Mouse (Mus musculus): Measurements from ENCODE around the gene Ptprk. TPM values are rescaled to one million over a fixed set of nuclear protein-coding genes. Genes with fewer than 3 reads are reported as not detected.

Ptprk gene
- polyA plus RNA-seq, 1 experiment from 2014 or later: 41.9 TPM

DNA sequence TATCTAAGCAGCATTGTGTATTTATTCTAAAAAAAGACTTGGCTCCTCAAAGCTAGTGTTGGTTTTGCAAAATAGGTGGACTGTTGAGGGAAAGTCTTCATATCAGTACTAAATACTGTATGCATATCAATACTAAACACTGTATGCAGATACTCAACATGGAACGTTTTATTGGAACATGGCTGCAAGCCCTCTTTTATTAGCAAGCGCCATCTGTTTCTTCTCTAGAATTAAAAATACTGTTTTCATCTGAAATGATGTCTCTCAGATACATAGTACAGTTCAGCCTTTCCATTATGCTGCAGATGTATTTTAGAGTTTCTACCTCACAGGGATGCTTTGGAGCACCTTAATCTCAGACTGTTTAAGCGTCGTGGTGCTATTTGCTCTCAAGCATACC is 49.3 kb downstream of the Ptprk start:
- Histone ChIP-seq H3K27ac (ENCODE audit: low read depth) (no peak overlapping the region), H3K9me3 (ENCODE audit: control insufficient read depth, low read length) (no peaks in the 10 kb centered on the region), H3K9ac (ENCODE audit: low read length) (no peak overlapping the region), H3K4me3 (ENCODE audit: low read depth, low read length) (no peak overlapping the region), H3K4me1 (replicated peaks; ENCODE audit: control insufficient read depth, insufficient read depth, low read length) (peaks cover 9% of the 10 kb centered on the region), H3K4me2 (ENCODE audit: low read length) (no peak overlapping the region), H3K27me3 (replicated peaks; ENCODE audit: control insufficient read depth, insufficient read depth, low read length) (no peaks in the 10 kb centered on the region), H3K36me3 (ENCODE audit: control insufficient read depth, insufficient read depth, low read length) (no peaks in the 10 kb centered on the region)
- WGBS: 84% methylated on average over 4 of the region's 4 CpGs
- DNase-seq (ENCODE audit: low spot score): no peak
- no peak for ATAC-seq (replicated peaks; ENCODE audit: low FRiP score, low TSS enrichment, low read depth)

DNA sequence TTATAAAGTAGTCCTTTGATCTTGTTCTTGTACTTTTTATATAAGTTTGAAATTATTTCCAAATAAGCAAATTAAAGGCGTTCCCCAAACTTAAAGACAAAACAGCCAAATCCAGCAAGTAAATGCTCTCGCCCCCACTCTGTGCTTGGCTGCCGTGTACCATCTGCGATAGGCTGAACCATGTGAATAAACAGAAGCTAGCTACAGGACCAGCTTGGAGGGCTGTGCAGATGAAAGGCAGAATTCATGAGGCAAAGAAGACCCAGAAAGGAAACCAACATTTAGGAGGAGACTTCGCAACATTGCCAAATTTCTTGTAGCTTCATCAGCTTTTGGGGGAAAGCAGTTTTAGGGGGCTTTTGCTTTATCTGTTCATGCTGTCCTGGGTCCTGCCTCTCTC is 53.4 kb downstream of the Ptprk start:
- H3K9ac ChIP-seq (ENCODE audit: low read length): no peak overlapping the region
- H3K36me3 ChIP-seq (ENCODE audit: control insufficient read depth, insufficient read depth, low read length): no peaks in the 10 kb centered on the region
- no peaks in the 10 kb centered on the region for H3K27me3 ChIP-seq (replicated peaks; ENCODE audit: control insufficient read depth, insufficient read depth, low read length)
- ATAC-seq (replicated peaks; ENCODE audit: low FRiP score, low TSS enrichment, low read depth) (no peak), DNase-seq (ENCODE audit: low spot score) (no peak)
- WGBS: 78% methylated on average over 5 of the region's 5 CpGs
- H3K9me3 ChIP-seq (ENCODE audit: control insufficient read depth, low read length): no peaks in the 10 kb centered on the region
- H3K27ac ChIP-seq (ENCODE audit: low read depth): no peak overlapping the region
- H3K4me2 ChIP-seq (ENCODE audit: low read length): no peak overlapping the region
- H3K4me3 ChIP-seq (ENCODE audit: low read depth, low read length): no peak overlapping the region
- peaks cover 9% of the 10 kb centered on the region for H3K4me1 ChIP-seq (replicated peaks; ENCODE audit: control insufficient read depth, insufficient read depth, low read length)

DNA sequence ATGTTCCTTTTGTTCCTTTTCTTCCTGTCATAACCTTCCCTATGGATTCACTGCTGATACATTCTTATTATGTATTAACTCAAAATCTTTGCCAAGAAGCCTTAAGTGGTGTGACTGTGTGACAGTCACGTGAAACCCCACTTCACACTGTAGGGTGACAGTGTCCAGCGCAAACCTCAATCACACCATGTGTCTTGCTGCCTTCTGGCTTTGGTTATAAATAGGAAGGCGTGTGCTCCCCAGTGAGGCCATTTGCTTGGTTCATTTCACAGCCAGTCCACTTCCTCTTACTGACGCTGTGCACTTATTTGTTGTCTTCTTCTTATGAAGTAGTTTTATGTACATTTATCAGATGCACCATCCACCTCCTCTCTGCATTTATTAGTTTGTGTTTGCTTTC is 53.8 kb downstream of the Ptprk start:
- peaks cover 9% of the 10 kb centered on the region for H3K4me1 ChIP-seq (replicated peaks; ENCODE audit: control insufficient read depth, insufficient read depth, low read length)
- no peak for DNase-seq (ENCODE audit: low spot score)
- H3K36me3 ChIP-seq (ENCODE audit: control insufficient read depth, insufficient read depth, low read length): no peaks in the 10 kb centered on the region
- H3K4me3 ChIP-seq (ENCODE audit: low read depth, low read length): no peak overlapping the region
- WGBS: 72% methylated on average over 4 of the region's 4 CpGs
- no peaks in the 10 kb centered on the region for H3K27me3 ChIP-seq (replicated peaks; ENCODE audit: control insufficient read depth, insufficient read depth, low read length)
- no peaks in the 10 kb centered on the region for H3K9me3 ChIP-seq (ENCODE audit: control insufficient read depth, low read length)
- ATAC-seq (replicated peaks; ENCODE audit: low FRiP score, low TSS enrichment, low read depth): no peak
- no peak overlapping the region for H3K27ac ChIP-seq (ENCODE audit: low read depth)
- no peak overlapping the region for H3K4me2 ChIP-seq (ENCODE audit: low read length)
- no peak overlapping the region for H3K9ac ChIP-seq (ENCODE audit: low read length)

DNA sequence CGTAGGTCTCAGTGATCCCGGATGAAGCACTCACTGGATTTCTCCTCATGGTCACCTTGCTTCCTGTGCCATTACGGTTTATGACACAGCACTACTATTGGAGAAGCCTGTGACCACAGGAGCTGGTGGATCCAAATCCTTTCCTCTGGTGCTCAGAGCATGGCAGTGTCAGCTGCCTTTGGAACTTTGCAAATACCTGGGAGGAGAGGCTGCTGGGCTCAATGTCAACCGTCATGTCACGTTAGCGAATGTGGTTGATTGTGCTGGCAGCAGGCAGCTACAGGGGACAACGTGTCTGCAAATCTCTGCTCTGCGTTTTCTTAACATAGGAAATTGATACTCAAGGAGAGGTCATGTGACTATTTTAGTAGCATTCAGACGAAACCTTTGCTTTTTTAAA is 55.8 kb downstream of the Ptprk start:
- Histone ChIP-seq H3K4me3 (ENCODE audit: low read depth, low read length) (no peak overlapping the region), H3K36me3 (ENCODE audit: control insufficient read depth, insufficient read depth, low read length) (no peaks in the 10 kb centered on the region), H3K27ac (ENCODE audit: low read depth) (no peak overlapping the region), H3K4me1 (replicated peaks; ENCODE audit: control insufficient read depth, insufficient read depth, low read length) (peaks cover 9% of the 10 kb centered on the region), H3K9ac (ENCODE audit: low read length) (no peak overlapping the region), H3K9me3 (ENCODE audit: control insufficient read depth, low read length) (no peaks in the 10 kb centered on the region), H3K27me3 (replicated peaks; ENCODE audit: control insufficient read depth, insufficient read depth, low read length) (no peaks in the 10 kb centered on the region), H3K4me2 (ENCODE audit: low read length) (no peak overlapping the region)
- DNase-seq (ENCODE audit: low spot score): no peak
- ATAC-seq (replicated peaks; ENCODE audit: low FRiP score, low TSS enrichment, low read depth): no peak
- WGBS: 82% methylated on average over 9 of the region's 9 CpGs

DNA sequence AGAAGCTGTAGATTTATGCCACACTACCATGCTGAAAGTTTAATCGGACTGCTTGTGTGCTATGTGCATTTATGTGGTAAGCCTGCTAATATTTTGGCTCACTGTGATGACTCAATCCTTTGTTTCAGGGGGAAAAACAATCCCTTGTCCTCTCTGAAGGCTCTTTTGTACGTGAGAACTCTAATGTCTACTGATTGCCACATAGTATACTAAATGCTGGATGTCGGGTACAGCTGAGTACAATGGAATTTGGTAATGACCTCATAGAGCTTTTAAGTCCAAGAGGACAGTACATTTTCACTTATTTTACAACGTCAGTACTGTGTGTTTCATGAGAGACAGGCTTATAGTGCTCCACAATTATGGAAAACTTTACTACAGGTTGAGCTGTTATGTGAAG is 59.1 kb downstream of the Ptprk start:
- no peak for ATAC-seq (replicated peaks; ENCODE audit: low FRiP score, low TSS enrichment, low read depth)
- 85% methylated on average over 4 of the region's 4 CpGs for WGBS

DNA sequence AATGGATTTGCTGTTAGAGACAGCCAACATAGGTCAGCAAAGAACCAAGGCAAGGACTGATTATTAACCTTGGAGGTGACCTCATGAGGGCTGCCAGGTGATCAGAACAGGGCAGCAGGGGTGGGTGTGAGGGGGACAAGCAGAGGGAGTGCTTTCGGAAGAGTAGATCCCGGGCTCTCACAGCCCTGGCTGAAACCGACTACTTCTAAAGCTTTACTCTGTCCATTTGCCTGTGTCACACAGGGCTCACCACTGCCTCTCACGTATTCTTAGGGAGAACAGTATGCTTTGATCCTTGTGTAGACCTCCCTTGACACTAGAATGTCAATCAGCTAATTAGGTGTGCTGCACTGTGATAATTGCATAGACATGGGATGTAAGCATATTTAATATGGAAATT is 63.8 kb downstream of the Ptprk start:
- DNase-seq (ENCODE audit: low spot score) (no peak), ATAC-seq (replicated peaks; ENCODE audit: low FRiP score, low TSS enrichment, low read depth) (no peak)
- Histone ChIP-seq H3K9ac (ENCODE audit: low read length) (no peak overlapping the region), H3K4me1 (replicated peaks; ENCODE audit: control insufficient read depth, insufficient read depth, low read length) (no peaks in the 10 kb centered on the region), H3K4me2 (ENCODE audit: low read length) (no peak overlapping the region), H3K27ac (ENCODE audit: low read depth) (no peak overlapping the region), H3K4me3 (ENCODE audit: low read depth, low read length) (no peak overlapping the region), H3K27me3 (replicated peaks; ENCODE audit: control insufficient read depth, insufficient read depth, low read length) (no peaks in the 10 kb centered on the region), H3K36me3 (ENCODE audit: control insufficient read depth, insufficient read depth, low read length) (no peaks in the 10 kb centered on the region), H3K9me3 (ENCODE audit: control insufficient read depth, low read length) (no peaks in the 10 kb centered on the region)
- WGBS: 64% methylated on average over 4 of the region's 4 CpGs

More for the DNA sequence above, 59.1 kb downstream of the Ptprk start:
- Histone ChIP-seq H3K36me3 (ENCODE audit: control insufficient read depth, insufficient read depth, low read length) (no peaks in the 10 kb centered on the region), H3K9ac (ENCODE audit: low read length) (no peak overlapping the region), H3K4me3 (ENCODE audit: low read depth, low read length) (no peak overlapping the region), H3K4me1 (replicated peaks; ENCODE audit: control insufficient read depth, insufficient read depth, low read length) (0 out of 2 replicates have a peak, but pooled peaks cover 1% of the 10 kb centered on the region), H3K27me3 (replicated peaks; ENCODE audit: control insufficient read depth, insufficient read depth, low read length) (no peaks in the 10 kb centered on the region), H3K9me3 (ENCODE audit: control insufficient read depth, low read length) (no peaks in the 10 kb centered on the region), H3K27ac (ENCODE audit: low read depth) (no peak overlapping the region), H3K4me2 (ENCODE audit: low read length) (no peak overlapping the region)
- DNase-seq (ENCODE audit: low spot score): no peak

DNA sequence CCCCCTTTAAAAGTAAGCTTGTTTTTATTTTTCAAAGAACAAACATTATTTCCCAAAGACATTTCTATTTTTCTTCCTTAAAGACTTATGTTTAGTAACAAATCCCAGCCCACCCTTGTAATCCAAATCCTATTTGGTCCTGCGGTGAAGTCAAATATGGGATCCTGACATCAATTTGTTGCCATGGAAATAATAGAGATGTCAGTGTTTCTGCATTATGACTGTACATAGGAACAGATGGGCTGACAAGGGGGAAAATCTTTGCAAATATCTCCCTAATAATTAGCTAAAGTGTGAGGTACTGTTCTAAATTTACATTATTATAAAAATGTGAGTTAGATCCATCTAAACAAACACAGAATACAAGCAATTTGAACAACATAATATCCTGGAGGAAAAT is 69.8 kb downstream of the Ptprk start:
- DNase-seq (ENCODE audit: low spot score): no peak
- WGBS: 85% methylated on average over 1 of the region's 1 CpGs
- no peak overlapping the region for H3K9ac ChIP-seq (ENCODE audit: low read length)
- ATAC-seq (replicated peaks; ENCODE audit: low FRiP score, low TSS enrichment, low read depth): no peak
- no peak overlapping the region for H3K4me2 ChIP-seq (ENCODE audit: low read length)
- no peak overlapping the region for H3K4me3 ChIP-seq (ENCODE audit: low read depth, low read length)
- no peaks in the 10 kb centered on the region for H3K27me3 ChIP-seq (replicated peaks; ENCODE audit: control insufficient read depth, insufficient read depth, low read length)
- H3K9me3 ChIP-seq (ENCODE audit: control insufficient read depth, low read length): no peaks in the 10 kb centered on the region
- H3K4me1 ChIP-seq (replicated peaks; ENCODE audit: control insufficient read depth, insufficient read depth, low read length): no peaks in the 10 kb centered on the region
- H3K36me3 ChIP-seq (ENCODE audit: control insufficient read depth, insufficient read depth, low read length): no peaks in the 10 kb centered on the region
- no peak overlapping the region for H3K27ac ChIP-seq (ENCODE audit: low read depth)

DNA sequence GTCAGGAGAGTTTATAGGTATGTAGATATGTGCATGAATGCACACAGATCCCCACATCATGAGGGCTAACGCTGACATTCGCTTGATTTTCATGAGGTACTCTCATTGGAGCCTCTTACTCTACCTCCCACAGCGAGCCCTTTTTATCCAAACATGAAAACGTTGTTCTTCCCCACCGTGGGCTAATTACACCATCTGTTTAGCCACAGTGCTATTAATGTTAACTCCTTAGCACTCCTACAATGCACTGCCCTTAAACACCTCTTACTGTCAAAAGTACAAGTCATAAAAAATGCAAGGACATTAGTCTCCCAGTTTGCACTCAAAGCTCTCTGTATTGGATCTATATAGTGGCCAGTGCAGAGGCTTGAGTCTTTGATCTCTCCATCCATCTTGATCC is 70.7 kb downstream of the Ptprk start:
- H3K4me1 ChIP-seq (replicated peaks; ENCODE audit: control insufficient read depth, insufficient read depth, low read length): no peaks in the 10 kb centered on the region
- ATAC-seq (replicated peaks; ENCODE audit: low FRiP score, low TSS enrichment, low read depth) (no peak), DNase-seq (ENCODE audit: low spot score) (no peak)
- no peak overlapping the region for H3K9ac ChIP-seq (ENCODE audit: low read length)
- 62% methylated on average over 5 of the region's 5 CpGs for WGBS
- H3K36me3 ChIP-seq (ENCODE audit: control insufficient read depth, insufficient read depth, low read length): no peaks in the 10 kb centered on the region
- H3K4me3 ChIP-seq (ENCODE audit: low read depth, low read length): no peak overlapping the region
- H3K27me3 ChIP-seq (replicated peaks; ENCODE audit: control insufficient read depth, insufficient read depth, low read length): no peaks in the 10 kb centered on the region
- no peak overlapping the region for H3K4me2 ChIP-seq (ENCODE audit: low read length)
- H3K27ac ChIP-seq (ENCODE audit: low read depth): no peak overlapping the region
- no peaks in the 10 kb centered on the region for H3K9me3 ChIP-seq (ENCODE audit: control insufficient read depth, low read length)

DNA sequence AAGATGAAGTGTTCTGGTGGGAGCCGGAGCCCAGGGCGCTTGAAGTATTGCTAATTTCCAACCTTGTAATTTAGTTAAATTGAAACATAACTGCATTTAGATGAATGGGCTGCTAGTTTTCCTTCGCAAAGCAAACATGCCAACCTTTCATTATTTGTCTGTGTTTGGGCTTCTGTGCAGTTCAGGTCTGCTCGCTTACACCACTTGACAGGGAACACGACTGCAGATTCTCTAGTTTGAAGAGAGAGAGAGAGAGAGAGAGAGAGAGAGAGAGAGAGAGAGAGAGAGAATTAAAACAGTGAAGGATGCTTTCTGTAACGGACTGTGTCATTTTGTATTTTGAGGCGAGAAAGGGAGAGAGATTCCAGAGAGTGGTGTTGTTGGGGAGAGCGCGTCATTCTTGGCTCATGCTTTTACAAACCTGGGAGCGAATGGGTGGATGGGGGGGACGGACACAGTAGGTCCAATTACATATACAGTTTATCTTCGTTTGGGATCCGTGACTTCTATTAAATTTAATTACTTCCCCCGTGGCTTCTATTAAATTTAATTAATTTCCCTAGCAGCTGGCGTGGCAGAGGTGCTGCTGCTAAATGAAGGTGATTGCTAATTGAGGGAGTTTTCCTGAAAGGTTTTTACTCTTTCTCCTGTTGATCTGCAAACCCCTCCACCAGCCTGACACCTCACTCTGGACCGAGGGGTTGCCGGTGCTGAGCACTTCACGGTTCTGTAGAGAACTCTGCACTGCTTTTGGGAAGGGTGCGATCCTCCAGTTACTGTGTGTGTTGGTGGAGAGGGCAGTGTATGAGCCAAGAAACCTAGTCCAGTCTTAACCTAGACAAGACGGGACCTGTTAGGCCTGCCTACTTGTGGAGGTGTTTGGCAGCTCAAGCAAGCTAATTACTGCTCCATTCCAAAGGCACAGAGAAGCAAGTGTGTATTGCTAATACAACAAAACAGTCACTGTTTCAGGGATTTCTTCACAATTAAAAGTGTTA is 81.4 kb downstream of the Ptprk start:
- ATAC-seq (replicated peaks; ENCODE audit: low FRiP score, low TSS enrichment, low read depth): no peak
- Histone ChIP-seq H3K4me3 (ENCODE audit: low read depth, low read length) (no peak overlapping the region), H3K36me3 (ENCODE audit: control insufficient read depth, insufficient read depth, low read length) (no peaks in the 10 kb centered on the region), H3K4me1 (replicated peaks; ENCODE audit: control insufficient read depth, insufficient read depth, low read length) (no peaks in the 10 kb centered on the region), H3K4me2 (ENCODE audit: low read length) (no peak overlapping the region), H3K9ac (ENCODE audit: low read length) (no peak overlapping the region), H3K27ac (ENCODE audit: low read depth) (no peak overlapping the region), H3K9me3 (ENCODE audit: control insufficient read depth, low read length) (no peaks in the 10 kb centered on the region), H3K27me3 (replicated peaks; ENCODE audit: control insufficient read depth, insufficient read depth, low read length) (no peaks in the 10 kb centered on the region)
- no peak for DNase-seq (ENCODE audit: low spot score)
- 69% methylated on average over 20 of the region's 20 CpGs for WGBS
